26 mouse cellular contexts compared by ENCODE assay signal in the genomic region with DNA sequence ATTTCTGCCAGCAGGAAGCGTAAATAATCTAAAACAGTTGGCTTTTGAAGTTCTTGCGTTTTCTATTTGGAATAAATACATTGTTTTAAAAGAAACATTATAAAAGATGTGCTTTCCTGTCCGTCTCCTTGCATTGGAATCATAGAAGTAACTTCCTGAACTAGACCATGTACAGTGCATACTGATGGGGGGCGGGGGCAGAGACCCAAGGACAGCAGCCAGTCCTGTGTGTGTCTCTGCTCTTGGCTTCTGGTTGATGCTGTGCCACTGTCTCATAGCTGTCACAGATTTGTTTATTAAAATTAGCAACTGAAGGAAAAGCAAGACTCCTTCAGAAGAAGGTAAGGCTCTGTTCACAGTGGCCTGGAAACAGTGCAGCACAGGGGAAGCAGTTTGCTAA.
"Had no signal": no experiment of that assay in that cellular context is flagged by ENCODE, and none has a peak within 500 bp of the region (broad histone marks: within the 10 kb centered on the region; RNA-seq: fewer than 3 reads in every experiment).

No protein-coding gene starts in this region.

- H3K36me3 ChIP-seq: heart, embryonic 13.5 days; heart, embryonic 15.5 days; hindbrain, embryonic 13.5 days; hindbrain, embryonic 15.5 days; kidney, embryonic 15.5 days; limb, embryonic 13.5 days; limb, embryonic 15.5 days; liver, embryonic 13.5 days had no signal

- ATAC-seq: hindbrain, postnatal 0 days; intestine, embryonic 16.5 days had no signal

- H3K27ac ChIP-seq: heart, embryonic 13.5 days; heart, embryonic 15.5 days; hindbrain, embryonic 13.5 days; hindbrain, embryonic 15.5 days; hindbrain, postnatal 0 days; kidney, embryonic 15.5 days; kidney, postnatal 0 days; limb, embryonic 13.5 days; limb, embryonic 15.5 days; liver, embryonic 13.5 days had no signal

- H3K4me2 ChIP-seq: heart, embryonic 11.5 days; heart, embryonic 13.5 days; heart, embryonic 15.5 days; hindbrain, embryonic 13.5 days; hindbrain, embryonic 15.5 days; kidney, embryonic 15.5 days; limb, embryonic 13.5 days; limb, embryonic 15.5 days; liver, embryonic 11.5 days; liver, embryonic 13.5 days had no signal

- H3K9me3 ChIP-seq: heart, embryonic 13.5 days; heart, embryonic 15.5 days; hindbrain, embryonic 13.5 days; hindbrain, embryonic 15.5 days; kidney, embryonic 15.5 days; limb, embryonic 13.5 days; limb, embryonic 15.5 days; liver, embryonic 13.5 days had no signal

- H3K27me3 ChIP-seq: heart, embryonic 13.5 days; heart, embryonic 15.5 days; hindbrain, embryonic 13.5 days; hindbrain, embryonic 15.5 days; kidney, embryonic 15.5 days; limb, embryonic 13.5 days; limb, embryonic 15.5 days; liver, embryonic 13.5 days had no signal

- H3K4me3 ChIP-seq: heart, adult 2 months; heart, embryonic 13.5 days; heart, embryonic 15.5 days; hindbrain, embryonic 13.5 days; hindbrain, embryonic 15.5 days; kidney, embryonic 15.5 days; limb, embryonic 13.5 days; limb, embryonic 15.5 days; liver, embryonic 13.5 days had no signal

- DNase-seq: gastrocnemius, postnatal 14 days; gastrocnemius, postnatal 36 days; heart, adult 11 months; heart, adult 2 months; heart, postnatal 14 days; heart, postnatal 36 days; kidney, adult 11 months; kidney, adult 2 months; kidney, adult 9 months; kidney, postnatal 14 days; kidney, postnatal 36 days; layer of hippocampus, postnatal 36 days; left cerebral cortex, postnatal 4 days; liver, embryonic 13.5 days had no signal

- H3K9ac ChIP-seq: heart, embryonic 13.5 days; heart, embryonic 15.5 days; hindbrain, embryonic 13.5 days; hindbrain, embryonic 15.5 days; kidney, embryonic 15.5 days; limb, embryonic 13.5 days; limb, embryonic 15.5 days; liver, embryonic 13.5 days had no signal
